Mouse (Mus musculus): ENCODE measurements around the gene Iqch. TPM values are rescaled to one million over a fixed set of nuclear protein-coding genes. Genes with fewer than 3 reads are reported as not detected.

Iqch gene
- polyA plus RNA-seq, 1 experiment from 2014 or later: 0.11 TPM

GRCm38 (mm10) chr9:63541301-63541700 is 61.0 kb downstream of the Iqch start:
- H3K4me1 ChIP-seq (ENCODE audit: control insufficient read depth, insufficient read depth, low read length): no peaks in the 10 kb centered on the region
- H3K27ac ChIP-seq (replicated peaks; ENCODE audit: low read depth, low read length): no peak overlapping the region
- DNase-seq (no peak), ATAC-seq (ENCODE audit: low FRiP score, low TSS enrichment) (no peak)
- no peak overlapping the region for H3K4me3 ChIP-seq (replicated peaks; ENCODE audit: low read depth, low read length)
- WGBS: 88% methylated on average over 7 of the region's 7 CpGs
- no peaks in the 10 kb centered on the region for H3K27me3 ChIP-seq (ENCODE audit: control insufficient read depth, insufficient read depth, low read length)
- H3K36me3 ChIP-seq (ENCODE audit: control insufficient read depth, insufficient read depth, low read length): no peaks in the 10 kb centered on the region
- H3K9me3 ChIP-seq (ENCODE audit: control insufficient read depth, low read length): no peaks in the 10 kb centered on the region
- no peak overlapping the region for H3K4me2 ChIP-seq (ENCODE audit: low read length)
- H3K9ac ChIP-seq (replicated peaks; ENCODE audit: low read length): no peak overlapping the region

DNA sequence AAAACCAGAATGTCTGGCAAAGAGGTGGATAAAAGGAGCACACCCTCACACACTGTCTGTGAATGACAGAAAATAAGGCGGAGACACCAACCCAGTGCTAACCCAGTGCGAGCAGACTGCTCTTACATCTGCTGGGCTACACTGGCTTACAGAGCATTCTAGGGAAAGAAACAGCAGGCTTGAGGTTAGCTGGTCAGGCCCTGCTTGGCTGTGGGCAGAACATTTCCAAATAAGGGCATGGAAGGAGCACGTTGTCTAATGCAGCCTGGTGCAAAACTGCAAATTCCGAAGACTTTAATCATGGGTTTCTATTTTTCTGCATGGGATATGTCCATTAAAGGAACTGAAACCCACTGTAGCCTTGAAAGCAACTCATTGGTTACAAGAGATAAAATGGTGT is 64.8 kb downstream of the Iqch start:
- 91% methylated on average over 4 of the region's 4 CpGs for WGBS
- H3K36me3 ChIP-seq (ENCODE audit: control insufficient read depth, insufficient read depth, low read length): no peaks in the 10 kb centered on the region

DNA sequence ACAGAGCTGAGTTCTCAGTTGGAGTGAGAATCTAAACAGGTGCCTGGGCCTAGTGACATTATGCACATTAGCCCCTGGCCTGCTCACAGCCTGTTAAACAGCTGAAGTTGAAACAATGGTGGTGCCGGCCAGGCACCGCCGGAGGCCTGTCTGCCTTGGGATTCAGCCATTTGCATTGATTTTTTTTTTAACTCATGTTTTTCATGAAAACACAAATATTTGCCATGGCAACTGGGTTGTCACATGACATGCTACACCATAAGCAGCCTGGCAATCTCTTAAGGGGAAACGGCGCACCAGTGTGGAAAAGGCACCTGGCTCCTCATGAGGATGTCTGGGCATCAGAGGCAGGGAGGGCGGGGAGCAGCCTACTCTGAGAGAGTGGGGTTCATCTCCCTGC is 67.3 kb downstream of the Iqch start:
- DNase-seq (peak; percentile 81), ATAC-seq (ENCODE audit: low FRiP score, low TSS enrichment) (peak; percentile 55)
- no peak overlapping the region for H3K9ac ChIP-seq (replicated peaks; ENCODE audit: low read length)
- 6% methylated on average over 6 of the region's 6 CpGs for WGBS
- no peaks in the 10 kb centered on the region for H3K9me3 ChIP-seq (ENCODE audit: control insufficient read depth, low read length)
- no peaks in the 10 kb centered on the region for H3K36me3 ChIP-seq (ENCODE audit: control insufficient read depth, insufficient read depth, low read length)
- no peaks in the 10 kb centered on the region for H3K27me3 ChIP-seq (ENCODE audit: control insufficient read depth, insufficient read depth, low read length)
- no peak overlapping the region for H3K4me3 ChIP-seq (replicated peaks; ENCODE audit: low read depth, low read length)
- H3K4me1 ChIP-seq (ENCODE audit: control insufficient read depth, insufficient read depth, low read length): peaks cover 25% of the 10 kb centered on the region
- no peak overlapping the region for H3K4me2 ChIP-seq (ENCODE audit: low read length)
- H3K27ac ChIP-seq (replicated peaks; ENCODE audit: low read depth, low read length): peak overlapping the region; percentile 62

More for the DNA sequence above, 64.8 kb downstream of the Iqch start:
- no peak for ATAC-seq (ENCODE audit: low FRiP score, low TSS enrichment)
- Histone ChIP-seq H3K27ac (replicated peaks; ENCODE audit: low read depth, low read length) (no peak overlapping the region), H3K4me3 (replicated peaks; ENCODE audit: low read depth, low read length) (no peak overlapping the region), H3K9me3 (ENCODE audit: control insufficient read depth, low read length) (no peaks in the 10 kb centered on the region), H3K9ac (replicated peaks; ENCODE audit: low read length) (no peak overlapping the region), H3K4me2 (ENCODE audit: low read length) (no peak overlapping the region), H3K4me1 (ENCODE audit: control insufficient read depth, insufficient read depth, low read length) (peaks cover 25% of the 10 kb centered on the region), H3K27me3 (ENCODE audit: control insufficient read depth, insufficient read depth, low read length) (no peaks in the 10 kb centered on the region)
- no peak for DNase-seq

DNA sequence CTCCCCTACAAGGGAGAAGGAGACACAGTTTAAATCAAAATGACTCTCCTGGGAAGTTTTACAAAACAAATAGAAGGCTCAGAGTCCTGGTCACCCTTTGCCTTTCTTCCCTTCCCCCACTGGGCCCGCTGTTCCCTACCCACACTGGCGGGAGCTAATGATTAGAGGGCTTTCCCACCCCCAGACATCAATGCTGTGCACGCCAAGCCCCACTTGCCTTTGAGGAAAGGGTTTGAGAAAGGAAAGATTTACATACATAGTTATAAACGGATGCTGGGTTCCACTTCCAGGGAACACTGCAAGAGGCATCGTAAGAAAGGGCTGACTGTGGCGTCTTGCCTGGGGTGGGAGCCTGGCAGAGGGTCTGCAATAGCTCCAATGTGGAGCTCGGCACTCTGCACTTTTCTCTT is 67.9 kb downstream of the Iqch start:
- ATAC-seq (ENCODE audit: low FRiP score, low TSS enrichment) (no peak), DNase-seq (peak; percentile 56)
- Histone ChIP-seq H3K4me1 (ENCODE audit: control insufficient read depth, insufficient read depth, low read length) (peaks cover 25% of the 10 kb centered on the region), H3K27ac (replicated peaks; ENCODE audit: low read depth, low read length) (peak overlapping the region; percentile 62; the same call in 1 of the 2 replicates), H3K9me3 (ENCODE audit: control insufficient read depth, low read length) (no peaks in the 10 kb centered on the region), H3K27me3 (ENCODE audit: control insufficient read depth, insufficient read depth, low read length) (no peaks in the 10 kb centered on the region), H3K4me2 (ENCODE audit: low read length) (no peak overlapping the region), H3K4me3 (replicated peaks; ENCODE audit: low read depth, low read length) (no peak overlapping the region), H3K36me3 (ENCODE audit: control insufficient read depth, insufficient read depth, low read length) (no peaks in the 10 kb centered on the region), H3K9ac (replicated peaks; ENCODE audit: low read length) (no peak overlapping the region)
- 1% methylated on average over 7 of the region's 7 CpGs for WGBS

DNA sequence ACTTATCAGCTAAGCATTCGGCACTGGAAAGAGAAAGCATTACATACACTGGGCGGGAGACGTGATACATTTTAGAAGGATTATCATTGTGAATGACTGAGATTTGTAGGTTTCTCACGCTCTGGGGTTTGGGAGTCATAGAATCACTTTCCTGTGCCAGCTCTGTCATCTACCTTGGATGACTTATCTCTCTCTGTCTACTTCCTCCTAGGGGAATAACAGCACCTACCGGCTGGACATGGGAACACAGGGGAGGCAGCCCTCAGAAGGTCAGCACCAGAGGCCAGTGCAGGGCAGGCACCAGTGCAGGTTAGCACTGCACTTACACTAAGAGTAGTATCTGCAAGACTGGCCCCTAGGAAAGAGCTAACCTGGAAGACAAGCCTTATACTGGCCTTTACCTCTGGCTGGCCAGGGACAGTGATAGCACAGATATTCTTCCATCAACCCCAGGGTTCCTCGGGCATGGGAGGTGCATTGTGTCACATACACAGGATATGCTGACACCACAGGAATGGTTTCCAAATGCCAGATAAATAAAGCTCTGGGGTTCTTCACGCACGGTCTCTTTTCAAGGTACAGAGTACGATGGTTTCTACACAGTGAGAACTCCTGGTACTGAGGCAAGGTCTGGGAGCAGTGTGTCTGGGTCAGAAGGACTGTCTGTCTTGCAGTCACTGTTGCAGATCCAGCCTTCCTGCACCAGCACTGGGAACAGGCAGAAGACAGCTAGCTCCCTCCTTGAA is 69.2 kb downstream of the Iqch start:
- H3K27ac ChIP-seq (replicated peaks; ENCODE audit: low read depth, low read length): no peak overlapping the region
- H3K4me2 ChIP-seq (ENCODE audit: low read length): no peak overlapping the region
- peaks cover 25% of the 10 kb centered on the region for H3K4me1 ChIP-seq (ENCODE audit: control insufficient read depth, insufficient read depth, low read length)
- no peak for ATAC-seq (ENCODE audit: low FRiP score, low TSS enrichment)
- no peaks in the 10 kb centered on the region for H3K36me3 ChIP-seq (ENCODE audit: control insufficient read depth, insufficient read depth, low read length)
- no peak overlapping the region for H3K4me3 ChIP-seq (replicated peaks; ENCODE audit: low read depth, low read length)
- H3K27me3 ChIP-seq (ENCODE audit: control insufficient read depth, insufficient read depth, low read length): no peaks in the 10 kb centered on the region
- no peaks in the 10 kb centered on the region for H3K9me3 ChIP-seq (ENCODE audit: control insufficient read depth, low read length)
- H3K9ac ChIP-seq (replicated peaks; ENCODE audit: low read length): no peak overlapping the region
- WGBS: 58% methylated on average over 9 of the region's 9 CpGs
- DNase-seq: no peak

GRCm38 (mm10) chr9:63523937-63524253 is 78.4 kb downstream of the Iqch start:
- no peak for ATAC-seq (ENCODE audit: low FRiP score, low TSS enrichment)
- Histone ChIP-seq H3K4me3 (replicated peaks; ENCODE audit: low read depth, low read length) (no peak overlapping the region), H3K4me2 (ENCODE audit: low read length) (no peak overlapping the region), H3K27ac (replicated peaks; ENCODE audit: low read depth, low read length) (no peak overlapping the region), H3K9me3 (ENCODE audit: control insufficient read depth, low read length) (no peaks in the 10 kb centered on the region), H3K27me3 (ENCODE audit: control insufficient read depth, insufficient read depth, low read length) (no peaks in the 10 kb centered on the region), H3K9ac (replicated peaks; ENCODE audit: low read length) (no peak overlapping the region), H3K4me1 (ENCODE audit: control insufficient read depth, insufficient read depth, low read length) (no peaks in the 10 kb centered on the region), H3K36me3 (ENCODE audit: control insufficient read depth, insufficient read depth, low read length) (no peaks in the 10 kb centered on the region)
- 65% methylated on average over 2 of the region's 2 CpGs for WGBS
- DNase-seq: no peak

DNA sequence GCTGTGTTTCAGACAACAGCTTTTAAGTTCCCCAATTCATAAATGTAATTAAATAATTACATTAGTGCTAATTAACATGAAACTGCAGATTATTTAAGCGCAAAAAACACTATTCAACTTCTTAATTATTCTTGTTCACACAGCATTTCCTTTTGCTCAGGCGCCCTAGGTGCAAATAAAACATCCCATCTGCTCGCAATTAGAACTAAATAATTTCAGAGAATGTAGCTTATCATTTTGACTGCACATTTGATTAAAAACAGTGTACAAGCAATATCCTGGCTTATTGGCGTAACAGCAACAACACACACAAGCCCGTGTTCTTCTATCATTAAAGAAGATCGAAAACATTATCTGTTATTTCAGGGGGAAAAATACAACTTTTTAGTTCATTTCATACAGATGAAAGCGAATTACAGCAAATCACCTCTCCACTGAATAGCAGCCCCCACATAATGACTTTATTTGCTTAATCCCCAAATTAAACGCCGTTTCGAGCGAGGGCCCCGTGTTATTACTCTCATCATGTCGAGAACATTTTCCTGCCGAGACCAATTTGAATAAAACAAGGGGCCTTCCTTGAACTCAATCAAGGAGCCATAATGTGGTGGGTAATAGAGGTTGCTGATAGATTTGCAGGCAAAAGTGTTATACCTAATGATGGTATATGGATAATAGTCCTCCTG is 78.9 kb downstream of the Iqch start:
- peak; percentile 26 for DNase-seq

GRCm38 (mm10) chr9:63512851-63513250 is 89.4 kb downstream of the Iqch start:
- 67% methylated on average over 5 of the region's 5 CpGs for WGBS
- Histone ChIP-seq H3K4me1 (ENCODE audit: control insufficient read depth, insufficient read depth, low read length) (no peaks in the 10 kb centered on the region), H3K4me3 (replicated peaks; ENCODE audit: low read depth, low read length) (no peak overlapping the region), H3K4me2 (ENCODE audit: low read length) (no peak overlapping the region), H3K27me3 (ENCODE audit: control insufficient read depth, insufficient read depth, low read length) (no peaks in the 10 kb centered on the region), H3K36me3 (ENCODE audit: control insufficient read depth, insufficient read depth, low read length) (no peaks in the 10 kb centered on the region), H3K9ac (replicated peaks; ENCODE audit: low read length) (no peak overlapping the region), H3K9me3 (ENCODE audit: control insufficient read depth, low read length) (no peaks in the 10 kb centered on the region), H3K27ac (replicated peaks; ENCODE audit: low read depth, low read length) (no peak overlapping the region)
- peak; percentile 42 for DNase-seq
- ATAC-seq (ENCODE audit: low FRiP score, low TSS enrichment): no peak

More for the DNA sequence above, 78.9 kb downstream of the Iqch start:
- WGBS: 72% methylated on average over 14 of the region's 14 CpGs
- H3K4me3 ChIP-seq (replicated peaks; ENCODE audit: low read depth, low read length): no peak overlapping the region
- H3K4me1 ChIP-seq (ENCODE audit: control insufficient read depth, insufficient read depth, low read length): no peaks in the 10 kb centered on the region
- H3K27ac ChIP-seq (replicated peaks; ENCODE audit: low read depth, low read length): no peak overlapping the region
- H3K9ac ChIP-seq (replicated peaks; ENCODE audit: low read length): no peak overlapping the region
- no peaks in the 10 kb centered on the region for H3K9me3 ChIP-seq (ENCODE audit: control insufficient read depth, low read length)
- H3K4me2 ChIP-seq (ENCODE audit: low read length): no peak overlapping the region
- no peaks in the 10 kb centered on the region for H3K27me3 ChIP-seq (ENCODE audit: control insufficient read depth, insufficient read depth, low read length)
- no peak for ATAC-seq (ENCODE audit: low FRiP score, low TSS enrichment)
- no peaks in the 10 kb centered on the region for H3K36me3 ChIP-seq (ENCODE audit: control insufficient read depth, insufficient read depth, low read length)

- Histone ChIP-seq H3K4me2 (ENCODE audit: low read length) (no peak overlapping the region), H3K9ac (replicated peaks; ENCODE audit: low read length) (no peak overlapping the region), H3K4me1 (ENCODE audit: control insufficient read depth, insufficient read depth, low read length) (no peaks in the 10 kb centered on the region), H3K9me3 (ENCODE audit: control insufficient read depth, low read length) (no peaks in the 10 kb centered on the region), H3K4me3 (replicated peaks; ENCODE audit: low read depth, low read length) (no peak overlapping the region), H3K27me3 (ENCODE audit: control insufficient read depth, insufficient read depth, low read length) (no peaks in the 10 kb centered on the region), H3K36me3 (ENCODE audit: control insufficient read depth, insufficient read depth, low read length) (no peaks in the 10 kb centered on the region), H3K27ac (replicated peaks; ENCODE audit: low read depth, low read length) (no peak overlapping the region)
- ATAC-seq (ENCODE audit: low FRiP score, low TSS enrichment) (no peak), DNase-seq (peak; percentile 64)
- WGBS: 85% methylated on average over 4 of the region's 4 CpGs
These were observed 91.3 kb downstream of the Iqch start for GRCm38 (mm10) chr9:63511034-63511433.
